Mouse (Mus musculus): ENCODE results near the gene Klhdc3. TPM values are rescaled to one million over a fixed set of nuclear protein-coding genes. Genes with fewer than 3 reads are reported as not detected.
A peak's percentile ranks its signal among the peaks of the same experiment; 100 is the strongest.

Klhdc3 gene
- polyA plus RNA-seq, 1 experiment from 2014 or later = 152 TPM

GRCm38 (mm10) chr17:46712442-46712841 is 31.7 kb upstream of the Klhdc3 start:
- Histone ChIP-seq H3K27ac (no peak overlapping the region), H3K9me3 (no peaks in the 10 kb centered on the region), H3K4me3 (replicated peaks) (peak overlapping the region; percentile 98), H3K4me2 (replicated peaks) (peak overlapping the region; percentile 100), H3K4me1 (replicated peaks) (peaks cover 19% of the 10 kb centered on the region), H3K36me3 (peaks cover 34% of the 10 kb centered on the region), H3K27me3 (no peaks in the 10 kb centered on the region), H3K9ac (replicated peaks) (peak overlapping the region; percentile 93)
- WGBS = 79% methylated on average over 7 of the region's 7 CpGs
- ATAC-seq = no peak

- Histone ChIP-seq H3K36me3 (peaks cover 29% of the 10 kb centered on the region), H3K9me3 (no peaks in the 10 kb centered on the region), H3K4me2 (replicated peaks) (peak overlapping the region; percentile 100), H3K27me3 (no peaks in the 10 kb centered on the region), H3K27ac (peak overlapping the region; percentile 82), H3K4me3 (replicated peaks) (peak overlapping the region; percentile 98), H3K4me1 (replicated peaks) (peaks cover 22% of the 10 kb centered on the region), H3K9ac (replicated peaks) (peak overlapping the region; percentile 93)
- ATAC-seq = peak; percentile 32
- under 1% methylated on average over 52 of the region's 76 CpGs for WGBS
Observed at GRCm38 (mm10) chr17:46711612-46712271, 31.0 kb upstream of the Klhdc3 start.

- Histone ChIP-seq H3K4me1 (replicated peaks) (peaks cover 26% of the 10 kb centered on the region), H3K27ac (peak within 1 kb of the TSS; percentile 82), H3K4me2 (replicated peaks) (peak within 1 kb of the TSS; percentile 100), H3K9ac (replicated peaks) (peak within 1 kb of the TSS; percentile 93), H3K4me3 (replicated peaks) (peak within 1 kb of the TSS; percentile 98), H3K27me3 (no peaks in the 10 kb centered on the region), H3K9me3 (no peaks in the 10 kb centered on the region), H3K36me3 (peaks cover 23% of the 10 kb centered on the region)
- 8% methylated on average over 36 of the region's 36 CpGs for WGBS
- peak; percentile 93 for ATAC-seq
Observed at GRCm38 (mm10) chr17:46710959-46711597, 30.4 kb upstream of the Klhdc3 start, which contains the start of gene Pex6. Gene Pex6, plus strand, starts transcription at chr17:46711463.

GRCm38 (mm10) chr17:46706375-46707089 is 25.8 kb upstream of the Klhdc3 start:
- H3K27ac ChIP-seq = no peak overlapping the region
- H3K4me2 ChIP-seq (replicated peaks) = no peak overlapping the region
- 95% methylated on average over 14 of the region's 14 CpGs for WGBS

GRCm38 (mm10) chr17:46704887-46705835 is 24.4 kb upstream of the Klhdc3 start, which contains the start of gene Ppp2r5d:
Gene Ppp2r5d, minus strand, starts transcription at chr17:46705111.
- H3K9me3 ChIP-seq = no peaks in the 10 kb centered on the region
- no peaks in the 10 kb centered on the region for H3K27me3 ChIP-seq
- H3K9ac ChIP-seq (replicated peaks) = peak within 1 kb of the TSS; percentile 97
- 2% methylated on average over 48 of the region's 48 CpGs for WGBS
- peaks cover 48% of the 10 kb centered on the region for H3K4me1 ChIP-seq (replicated peaks)
- peak within 1 kb of the TSS; percentile 93 for H3K27ac ChIP-seq
- peak within 1 kb of the TSS; percentile 91 for H3K4me3 ChIP-seq (replicated peaks)
- H3K36me3 ChIP-seq = peaks cover 4% of the 10 kb centered on the region; the same call in 1 of the 2 replicates
- H3K4me2 ChIP-seq (replicated peaks) = peak within 1 kb of the TSS; percentile 82
- peak; percentile 96 for ATAC-seq

More at GRCm38 (mm10) chr17:46706375-46707089, 25.8 kb upstream of the Klhdc3 start:
- Histone ChIP-seq H3K9me3 (no peaks in the 10 kb centered on the region), H3K36me3 (no peaks in the 10 kb centered on the region), H3K9ac (replicated peaks) (no peak overlapping the region), H3K27me3 (no peaks in the 10 kb centered on the region), H3K4me3 (replicated peaks) (no peak overlapping the region), H3K4me1 (replicated peaks) (peaks cover 40% of the 10 kb centered on the region)
- ATAC-seq = no peak

GRCm38 (mm10) chr17:46703971-46704886 is 23.5 kb upstream of the Klhdc3 start:
- H3K4me3 ChIP-seq (replicated peaks) = peak overlapping the region; percentile 91
- H3K4me1 ChIP-seq (replicated peaks) = peaks cover 48% of the 10 kb centered on the region
- peaks cover 12% of the 10 kb centered on the region for H3K36me3 ChIP-seq
- peak overlapping the region; percentile 82 for H3K4me2 ChIP-seq (replicated peaks)
- H3K9ac ChIP-seq (replicated peaks) = peak overlapping the region; percentile 97
- no peaks in the 10 kb centered on the region for H3K27me3 ChIP-seq
- ATAC-seq = peak; percentile 84
- 5% methylated on average over 34 of the region's 41 CpGs for WGBS
- H3K9me3 ChIP-seq = no peaks in the 10 kb centered on the region
- peak overlapping the region; percentile 86 for H3K27ac ChIP-seq

- H3K4me2 ChIP-seq (replicated peaks) = peak overlapping the region; percentile 82
- no peak for ATAC-seq
- peaks cover 48% of the 10 kb centered on the region for H3K4me1 ChIP-seq (replicated peaks)
- peaks cover 29% of the 10 kb centered on the region for H3K36me3 ChIP-seq
- H3K9ac ChIP-seq (replicated peaks) = peak overlapping the region; percentile 97
- WGBS = 95% methylated on average over 5 of the region's 5 CpGs
- no peaks in the 10 kb centered on the region for H3K9me3 ChIP-seq
- H3K4me3 ChIP-seq (replicated peaks) = peak overlapping the region; percentile 91; the same call in 1 of the 2 replicates
- no peaks in the 10 kb centered on the region for H3K27me3 ChIP-seq
- no peak overlapping the region for H3K27ac ChIP-seq
Observed at GRCm38 (mm10) chr17:46702506-46702905, 21.8 kb upstream of the Klhdc3 start.

- no peak for ATAC-seq
- H3K9ac ChIP-seq (replicated peaks) = peak overlapping the region; percentile 44
- WGBS = 89% methylated on average over 12 of the region's 12 CpGs
- no peaks in the 10 kb centered on the region for H3K9me3 ChIP-seq
- H3K27ac ChIP-seq = no peak overlapping the region
- no peaks in the 10 kb centered on the region for H3K27me3 ChIP-seq
- peaks cover 29% of the 10 kb centered on the region for H3K36me3 ChIP-seq
- H3K4me3 ChIP-seq (replicated peaks) = no peak overlapping the region
- no peak overlapping the region for H3K4me2 ChIP-seq (replicated peaks)
- H3K4me1 ChIP-seq (replicated peaks) = peaks cover 48% of the 10 kb centered on the region
Observed at GRCm38 (mm10) chr17:46702100-46702499, 21.4 kb upstream of the Klhdc3 start.

GRCm38 (mm10) chr17:46701489-46701888 is 20.8 kb upstream of the Klhdc3 start:
- 85% methylated on average over 12 of the region's 12 CpGs for WGBS
- Histone ChIP-seq H3K4me3 (replicated peaks) (no peak overlapping the region), H3K27ac (0 out of 2 replicates have a peak overlapping the region, but pooled peaks have one; percentile 19), H3K9ac (replicated peaks) (peak overlapping the region; percentile 44; the same call in 1 of the 2 replicates), H3K4me1 (replicated peaks) (peaks cover 42% of the 10 kb centered on the region), H3K36me3 (peaks cover 29% of the 10 kb centered on the region), H3K4me2 (replicated peaks) (no peak overlapping the region; the same call in 1 of the 2 replicates), H3K9me3 (no peaks in the 10 kb centered on the region), H3K27me3 (no peaks in the 10 kb centered on the region)
- no peak for ATAC-seq

GRCm38 (mm10) chr17:46699912-46700311 is 19.2 kb upstream of the Klhdc3 start:
- Histone ChIP-seq H3K4me2 (replicated peaks) (no peak overlapping the region), H3K4me1 (replicated peaks) (peaks cover 34% of the 10 kb centered on the region), H3K9me3 (no peaks in the 10 kb centered on the region), H3K9ac (replicated peaks) (no peak overlapping the region), H3K36me3 (peaks cover 37% of the 10 kb centered on the region), H3K27me3 (no peaks in the 10 kb centered on the region), H3K4me3 (replicated peaks) (no peak overlapping the region), H3K27ac (no peak overlapping the region)
- no peak for ATAC-seq
- 89% methylated on average over 3 of the region's 3 CpGs for WGBS
